Mouse (Mus musculus): ENCODE data around the gene Traf3ip2.

Traf3ip2 gene

GRCm38 (mm10) chr10:39633379-39633778, 20.6 kb downstream of the Traf3ip2 start:
- DNase-seq (ENCODE audit: low spot score in 2 of 2): no peak

DNA sequence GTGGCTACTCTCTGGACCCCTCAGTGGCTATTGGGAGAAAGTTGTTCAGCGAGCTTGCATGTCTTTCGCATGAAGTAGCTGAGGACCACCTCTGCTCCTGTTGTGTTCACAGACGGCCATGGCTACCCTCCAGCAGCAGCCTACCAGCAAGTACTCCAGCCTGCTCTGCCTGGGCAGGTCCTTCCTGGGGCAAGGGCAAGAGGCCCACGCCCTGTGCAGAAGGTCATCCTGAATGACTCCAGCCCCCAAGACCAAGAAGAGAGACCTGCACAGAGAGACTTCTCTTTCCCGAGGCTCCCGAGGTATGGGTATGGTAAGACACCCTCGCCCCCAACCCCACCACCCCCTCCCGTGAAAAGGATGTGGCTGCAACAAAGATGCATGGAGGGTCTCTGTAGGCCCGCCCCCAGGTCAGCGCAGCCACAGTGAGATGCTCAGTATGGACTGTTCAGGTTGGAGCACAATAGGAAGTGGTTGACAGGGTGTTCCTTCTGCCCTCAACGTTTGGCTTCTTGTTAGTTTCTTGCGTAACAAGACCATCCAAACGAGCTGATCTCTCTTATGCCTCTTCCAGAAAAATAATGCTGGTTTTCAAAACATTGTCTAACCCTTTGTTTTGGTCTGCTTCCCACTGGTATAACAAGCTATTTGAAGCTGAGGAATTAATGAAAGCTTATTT, 21.8 kb downstream of the Traf3ip2 start:
- DNase-seq (ENCODE audit: low spot score in 2 of 2): no peak

GRCm38 (mm10) chr10:39638862-39639261, 26.1 kb downstream of the Traf3ip2 start:
- no peak for DNase-seq (ENCODE audit: low spot score in 2 of 2)

- DNase-seq (ENCODE audit: low spot score in 2 of 2): no peak
These were observed 27.0 kb downstream of the Traf3ip2 start for GRCm38 (mm10) chr10:39639783-39640182.

DNA sequence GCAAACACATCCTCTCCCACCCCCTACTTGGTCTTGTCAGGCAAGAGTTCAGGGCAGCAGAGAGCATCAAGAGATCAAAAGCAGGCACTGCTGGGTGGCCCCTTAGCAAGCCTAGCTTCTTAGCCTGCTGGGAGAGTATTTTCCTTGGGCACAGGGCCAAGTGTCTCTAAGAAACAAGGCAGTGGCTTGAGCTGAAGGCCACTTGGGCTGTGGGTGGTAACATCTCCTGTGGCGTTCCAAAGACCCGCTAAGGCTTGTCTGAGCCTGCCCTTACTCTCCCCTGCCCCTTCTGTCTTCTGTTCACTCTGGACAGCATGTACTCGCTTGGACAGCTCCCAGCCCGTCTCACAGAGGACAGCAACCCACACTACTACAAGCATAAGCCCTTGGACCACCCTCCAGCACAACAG, 28.1 kb downstream of the Traf3ip2 start:
- no peak for DNase-seq (ENCODE audit: low spot score in 2 of 2)

- no peak for DNase-seq (ENCODE audit: low spot score in 2 of 2)
These were observed 33.3 kb downstream of the Traf3ip2 start for GRCm38 (mm10) chr10:39645789-39646628.

- DNase-seq (ENCODE audit: low spot score in 2 of 2): no peak
These were observed 33.9 kb downstream of the Traf3ip2 start for GRCm38 (mm10) chr10:39646629-39647019.

DNA sequence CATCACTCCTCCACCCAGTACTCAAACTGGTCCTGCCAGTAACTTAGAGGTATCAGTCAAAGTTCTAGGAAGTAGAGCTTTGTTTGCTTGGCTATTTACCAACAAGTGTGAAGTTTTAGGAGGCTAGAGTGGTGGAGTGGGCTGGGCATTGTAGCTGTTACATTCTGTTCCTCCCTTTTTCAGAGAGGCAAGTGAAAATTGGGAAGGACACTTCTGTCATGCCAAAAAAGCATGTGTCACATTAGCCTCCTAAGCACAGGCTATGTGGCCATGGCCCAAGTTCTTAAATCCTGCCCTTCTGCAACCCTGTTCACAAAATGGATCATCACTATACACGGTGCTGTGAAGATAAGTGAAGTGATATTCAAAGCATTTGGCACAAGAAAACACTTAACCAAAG, 34.4 kb downstream of the Traf3ip2 start:
- DNase-seq (ENCODE audit: low spot score in 2 of 2): no peak

GRCm38 (mm10) chr10:39648278-39648677, 35.5 kb downstream of the Traf3ip2 start:
- no peak for DNase-seq (ENCODE audit: low spot score in 2 of 2)

DNA sequence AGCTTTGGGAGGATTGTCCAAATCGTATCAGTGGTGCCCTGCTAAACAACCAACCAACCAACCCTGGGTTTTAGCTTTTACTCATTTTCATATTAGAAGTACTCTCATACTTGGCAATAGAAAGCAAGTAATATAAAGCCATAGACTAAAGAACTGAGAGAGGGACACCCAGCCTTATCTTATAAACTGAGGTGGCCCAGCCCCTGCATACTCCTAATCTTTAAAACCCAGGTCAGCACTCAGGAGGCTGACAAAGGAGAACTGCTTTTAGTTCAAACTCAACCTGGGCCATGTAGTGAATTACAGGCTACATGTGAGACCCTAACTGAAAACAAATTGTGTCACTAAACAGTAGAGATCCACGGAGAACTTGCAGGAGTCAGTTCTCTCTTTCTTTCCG, 36.8 kb downstream of the Traf3ip2 start:
- DNase-seq (ENCODE audit: low spot score in 2 of 2): no peak

DNA sequence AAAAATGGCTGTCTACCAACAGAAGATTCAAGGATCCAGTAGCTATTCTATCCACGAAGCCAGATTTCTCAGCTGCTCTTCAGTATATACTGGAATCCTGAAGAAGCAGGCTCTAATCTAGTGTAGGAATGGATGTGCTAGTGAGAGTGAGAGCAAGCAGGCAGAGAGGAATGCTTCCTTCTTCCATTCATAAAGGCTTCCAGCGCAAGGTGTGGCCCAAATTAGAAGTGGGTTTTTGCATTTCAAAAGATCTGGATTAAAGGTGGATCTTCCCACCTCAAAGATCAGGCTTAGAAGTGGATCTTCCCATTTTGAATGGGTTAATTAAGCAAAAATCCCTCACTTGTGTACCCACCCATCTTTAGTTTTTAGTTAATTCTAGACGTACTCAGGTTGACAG, 37.6 kb downstream of the Traf3ip2 start:
- no peak for DNase-seq (ENCODE audit: low spot score in 2 of 2)

- DNase-seq (ENCODE audit: low spot score in 2 of 2): no peak
These were observed 41.3 kb downstream of the Traf3ip2 start for GRCm38 (mm10) chr10:39654001-39654416.

DNA sequence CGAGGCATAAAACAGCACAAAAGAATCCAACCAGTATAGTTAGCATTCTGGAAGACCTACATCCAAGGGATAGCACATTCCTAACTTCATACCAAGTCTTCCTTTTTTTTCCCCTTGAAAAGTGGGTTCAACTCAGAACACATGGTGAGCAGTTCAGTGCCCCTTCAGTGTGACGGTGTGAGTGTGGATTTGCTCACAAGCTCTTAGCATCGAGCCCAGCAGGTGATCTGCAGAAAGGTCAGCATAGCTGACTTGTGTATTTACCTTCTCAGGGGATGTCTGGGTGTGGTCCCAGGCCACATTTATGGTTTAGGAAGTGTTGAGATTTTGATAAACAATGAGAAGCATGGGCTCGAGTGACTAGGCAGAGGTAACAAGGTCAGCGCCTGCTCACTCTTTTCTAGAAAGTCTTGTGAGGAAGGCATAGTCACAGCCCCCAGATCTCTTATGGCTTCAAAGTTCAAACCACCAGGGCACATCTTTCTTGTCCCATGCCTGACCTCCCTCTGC, 46.2 kb downstream of the Traf3ip2 start:
- DNase-seq (ENCODE audit: low spot score in 2 of 2): no peak

DNA sequence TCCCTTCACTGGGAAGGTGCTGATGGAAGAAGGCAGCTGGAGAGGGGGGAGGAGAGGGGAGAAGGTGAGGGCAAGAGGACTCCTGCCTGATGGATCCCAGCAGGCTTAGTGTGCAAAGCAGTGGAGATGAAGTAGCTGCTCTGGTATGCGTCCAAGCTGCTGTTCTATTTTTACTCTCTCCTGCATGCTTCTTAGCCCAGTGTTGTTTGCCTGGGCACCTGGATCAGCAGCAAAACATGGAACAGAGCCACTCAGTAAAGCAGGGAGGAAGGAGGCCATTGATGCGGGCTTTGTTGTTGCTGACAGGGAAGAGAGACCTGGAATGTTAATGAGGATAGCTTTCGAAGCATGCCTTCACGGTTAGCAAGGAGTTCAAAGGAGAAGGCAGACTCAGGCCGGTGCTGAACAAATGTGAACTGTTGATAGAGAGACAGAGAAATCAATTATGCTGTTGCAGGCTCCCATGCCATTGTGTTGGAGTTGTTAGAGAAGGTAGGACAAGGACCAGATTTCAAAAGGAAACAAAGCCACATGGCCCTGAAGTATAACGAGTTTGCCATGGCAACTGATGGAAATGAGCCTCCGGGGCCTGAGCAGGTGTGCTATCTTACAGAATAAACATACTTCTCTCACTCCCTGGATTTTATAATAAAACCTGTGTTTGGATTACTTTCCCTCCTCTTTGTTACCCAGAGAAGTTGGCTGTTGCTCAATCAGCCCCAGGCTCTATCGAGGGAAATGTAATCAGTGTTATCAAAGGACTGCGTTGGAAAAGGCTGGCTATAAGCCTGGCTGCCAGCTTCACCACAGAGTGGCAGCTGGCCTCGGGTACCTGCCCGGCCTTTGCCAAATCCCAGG, 46.9 kb downstream of the Traf3ip2 start:
- no peak for DNase-seq (ENCODE audit: low spot score in 2 of 2)

GRCm38 (mm10) chr10:39660269-39660655, 47.5 kb downstream of the Traf3ip2 start:
- DNase-seq (ENCODE audit: low spot score in 2 of 2): no peak

GRCm38 (mm10) chr10:39660698-39661097, 48.0 kb downstream of the Traf3ip2 start:
- DNase-seq (ENCODE audit: low spot score in 2 of 2): no peak

GRCm38 (mm10) chr10:39665071-39665502, 52.4 kb downstream of the Traf3ip2 start:
- DNase-seq (ENCODE audit: low spot score in 2 of 2): no peak

DNA sequence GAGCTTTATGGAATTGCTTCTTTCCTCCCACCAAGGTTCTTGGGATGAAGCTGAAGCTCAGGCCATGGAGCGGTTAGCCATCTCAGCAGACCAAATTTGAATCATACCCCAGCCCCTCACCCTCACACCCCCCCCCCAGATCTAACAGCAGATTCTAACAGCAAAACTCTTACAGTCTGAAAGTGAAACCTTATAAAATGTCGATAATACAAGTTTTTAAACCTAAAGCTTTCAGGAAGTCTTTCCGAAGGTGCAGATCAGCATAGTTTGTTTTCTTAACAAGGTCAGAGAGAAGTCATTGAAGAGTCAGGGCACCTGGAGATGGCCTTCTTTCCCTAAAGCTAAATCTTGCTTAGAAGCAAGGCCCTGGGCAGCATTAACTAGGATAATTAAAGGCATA, 53.3 kb downstream of the Traf3ip2 start:
- DNase-seq (ENCODE audit: low spot score in 2 of 2): no peak

- DNase-seq (ENCODE audit: low spot score in 2 of 2): no peak
These were observed 58.7 kb downstream of the Traf3ip2 start for GRCm38 (mm10) chr10:39671451-39671850.

- no peak for DNase-seq (ENCODE audit: low spot score in 2 of 2)
These were observed 59.9 kb downstream of the Traf3ip2 start for GRCm38 (mm10) chr10:39672547-39673051.

DNA sequence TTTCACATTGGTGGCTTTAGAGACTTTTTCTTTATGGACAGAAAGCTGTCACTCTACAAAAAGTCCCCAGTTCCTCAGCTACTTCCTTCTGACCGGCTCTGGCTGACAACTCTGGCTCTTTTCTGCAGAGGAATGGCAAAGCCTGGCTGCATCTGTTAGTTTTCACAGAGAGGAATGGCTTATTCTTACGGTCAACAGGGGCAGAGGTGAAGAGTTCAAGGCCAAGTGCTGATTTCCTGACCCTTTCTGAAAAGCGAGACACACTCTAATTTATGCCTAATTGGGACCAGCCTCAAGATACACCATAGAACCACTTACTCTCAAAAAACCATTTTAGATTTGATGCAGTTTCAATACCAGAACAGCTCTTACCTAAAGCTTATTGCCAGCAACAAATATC, 61.4 kb downstream of the Traf3ip2 start:
- no peak for DNase-seq (ENCODE audit: low spot score in 2 of 2)

GRCm38 (mm10) chr10:39674766-39675165, 62.0 kb downstream of the Traf3ip2 start:
- no peak for DNase-seq (ENCODE audit: low spot score in 2 of 2)

All from spleen, postnatal 14 days (tissue).